Mouse (Mus musculus): ENCODE results near the gene Wbp2. TPM values are rescaled to one million over a fixed set of nuclear protein-coding genes. Genes with fewer than 3 reads are reported as not detected.

Wbp2 gene
- polyA plus RNA-seq, 1 experiment, result 156 TPM

DNA sequence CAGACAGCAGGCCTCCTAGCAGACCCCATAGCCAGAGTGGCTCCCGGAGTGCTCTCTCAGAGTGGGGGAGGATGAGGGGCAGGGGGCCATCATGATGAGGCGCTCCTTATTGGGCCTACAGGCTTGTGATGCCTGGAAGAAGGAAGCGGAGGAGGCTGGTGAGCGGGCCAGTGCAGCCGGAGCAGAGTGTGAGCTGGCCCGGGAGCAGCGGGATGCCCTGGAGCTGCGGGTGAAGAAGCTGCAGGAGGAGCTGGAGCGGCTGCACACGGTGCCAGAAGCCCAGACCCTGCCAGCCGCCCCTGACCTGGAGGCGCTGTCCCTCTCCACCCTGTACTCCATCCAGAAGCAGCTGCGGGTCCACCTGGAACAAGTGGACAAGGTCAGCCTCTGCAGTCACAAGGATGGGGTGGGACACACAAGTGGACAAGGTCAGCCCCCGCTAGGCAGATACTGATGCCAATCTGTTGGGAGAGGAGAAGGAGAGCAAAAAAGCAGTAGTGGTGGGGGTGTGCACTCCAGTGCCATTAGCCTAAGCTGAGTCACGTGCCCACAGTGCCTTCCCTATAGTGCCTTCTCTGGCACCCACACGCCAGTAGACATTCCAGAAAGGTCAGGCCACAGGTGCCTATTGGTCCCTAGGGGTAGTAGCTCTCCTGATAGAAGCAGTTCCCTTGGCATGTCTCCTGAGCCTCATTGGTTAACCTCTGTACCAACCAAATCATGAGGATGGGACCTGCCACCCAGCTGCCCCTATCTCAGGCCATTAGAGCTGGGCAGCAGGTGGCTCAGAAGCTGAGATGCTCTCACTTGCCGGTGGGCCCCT is 27.7 kb downstream of the Wbp2 start:
- no peak overlapping the region for H3K4me2 ChIP-seq (ENCODE audit: low read depth)
- H3K4me3 ChIP-seq, result no peak overlapping the region
- H3K27me3 ChIP-seq (ENCODE audit: control insufficient read depth, insufficient read depth, insufficient read length), result no peaks in the 10 kb centered on the region
- no peak overlapping the region for H3ac ChIP-seq (ENCODE audit: control insufficient read depth, insufficient read length)
- no peaks in the 10 kb centered on the region for H3K79me2 ChIP-seq (ENCODE audit: control insufficient read depth, insufficient read depth)
- peaks cover 11% of the 10 kb centered on the region for H3K36me3 ChIP-seq (ENCODE audit: control insufficient read depth, insufficient read depth)
- no peak for TF ChIP-seq E2F4 (IDR thresholded peaks at IDR 0.05; ENCODE audit: insufficient read depth)
- no peak for TF ChIP-seq TCF3 (IDR thresholded peaks at IDR 0.05; ENCODE audit: insufficient read length, low read depth)
- TF ChIP-seq MAX (IDR thresholded peaks at IDR 0.05; ENCODE audit: low read depth), result no peak
- TF ChIP-seq MYOD1 (IDR thresholded peaks at IDR 0.05; ENCODE audit: control insufficient read depth in 1 of 3, insufficient read length in 2 of 3, low read depth in 2 of 3), result no peak
- TF ChIP-seq USF1 (IDR thresholded peaks at IDR 0.05; ENCODE audit: low read depth), result no peak
- no peak for TF ChIP-seq SRF (IDR thresholded peaks at IDR 0.05; ENCODE audit: control insufficient read depth, insufficient read length, low read depth)
- no peak for TF ChIP-seq POLR2A (IDR thresholded peaks at IDR 0.05; ENCODE audit: insufficient read length, low read depth)
- no peak for TF ChIP-seq REST (IDR thresholded peaks at IDR 0.05; ENCODE audit: insufficient read depth, insufficient read length)
- TF ChIP-seq POLR2AphosphoS2 (IDR thresholded peaks at IDR 0.05; ENCODE audit: insufficient read length, low read depth), result no peak
- no peak for TF ChIP-seq CEBPB (IDR thresholded peaks at IDR 0.05; ENCODE audit: insufficient read depth, poor library complexity, severe bottlenecking)
- no peak for TF ChIP-seq MYOG (IDR thresholded peaks at IDR 0.05; ENCODE audit: control insufficient read depth in 1 of 3, insufficient read depth in 1 of 3, insufficient read length in 2 of 3, low read depth in 2 of 3)
- no peak for TF ChIP-seq TCF12 (IDR thresholded peaks at IDR 0.05; ENCODE audit: insufficient read depth, poor library complexity, severe bottlenecking)

DNA sequence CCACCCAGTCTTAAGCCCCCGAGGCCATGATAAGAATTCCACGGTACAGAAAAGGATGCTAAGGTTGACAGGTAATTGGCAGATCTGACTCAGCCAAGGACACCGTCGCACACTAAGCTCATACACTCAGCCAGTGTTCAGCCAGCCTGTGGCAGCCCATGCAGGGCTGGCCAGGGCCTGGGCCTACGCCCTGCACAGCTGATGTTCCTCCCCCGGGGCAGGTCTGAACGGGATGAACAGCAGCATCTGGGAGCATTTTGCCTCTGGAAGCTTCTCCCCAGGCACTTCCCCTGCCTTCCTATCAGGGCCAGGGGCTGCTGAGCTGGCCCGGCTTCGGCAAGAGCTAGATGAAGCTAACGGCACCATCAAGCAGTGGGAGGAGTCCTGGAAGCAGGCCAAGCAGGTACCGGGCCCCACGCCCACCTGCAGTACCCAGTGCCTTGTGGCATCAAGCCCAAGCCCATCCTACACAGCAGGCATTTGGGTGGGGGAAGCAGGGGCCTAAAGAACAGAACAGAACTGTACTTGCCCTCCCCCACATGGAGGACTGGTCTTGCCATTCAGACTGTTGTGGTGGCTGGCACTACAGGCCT is 28.7 kb downstream of the Wbp2 start:
- TF ChIP-seq CEBPB (IDR thresholded peaks at IDR 0.05; ENCODE audit: insufficient read depth, poor library complexity, severe bottlenecking), result no peak
- no peak for TF ChIP-seq E2F4 (IDR thresholded peaks at IDR 0.05; ENCODE audit: insufficient read depth)
- TF ChIP-seq TCF12 (IDR thresholded peaks at IDR 0.05; ENCODE audit: insufficient read depth, poor library complexity, severe bottlenecking), result no peak
- no peak for TF ChIP-seq MAX (IDR thresholded peaks at IDR 0.05; ENCODE audit: low read depth)
- no peak for TF ChIP-seq REST (IDR thresholded peaks at IDR 0.05; ENCODE audit: insufficient read depth, insufficient read length)
- TF ChIP-seq POLR2AphosphoS2 (IDR thresholded peaks at IDR 0.05; ENCODE audit: insufficient read length, low read depth), result no peak
- TF ChIP-seq TCF3 (IDR thresholded peaks at IDR 0.05; ENCODE audit: insufficient read length, low read depth), result no peak
- TF ChIP-seq MYOG (IDR thresholded peaks at IDR 0.05; ENCODE audit: control insufficient read depth in 1 of 3, insufficient read depth in 1 of 3, insufficient read length in 2 of 3, low read depth in 2 of 3), result no peak
- TF ChIP-seq MYOD1 (IDR thresholded peaks at IDR 0.05; ENCODE audit: control insufficient read depth in 1 of 3, insufficient read length in 2 of 3, low read depth in 2 of 3), result no peak
- TF ChIP-seq SRF (IDR thresholded peaks at IDR 0.05; ENCODE audit: control insufficient read depth, insufficient read length, low read depth), result no peak
- TF ChIP-seq POLR2A (IDR thresholded peaks at IDR 0.05; ENCODE audit: insufficient read length, low read depth), result no peak
- TF ChIP-seq USF1 (IDR thresholded peaks at IDR 0.05; ENCODE audit: low read depth), result no peak
- no peak overlapping the region for H3K4me3 ChIP-seq
- no peak overlapping the region for H3K4me2 ChIP-seq (ENCODE audit: low read depth)
- H3K79me2 ChIP-seq (ENCODE audit: control insufficient read depth, insufficient read depth), result no peaks in the 10 kb centered on the region
- H3K27me3 ChIP-seq (ENCODE audit: control insufficient read depth, insufficient read depth, insufficient read length), result no peaks in the 10 kb centered on the region
- peaks cover 20% of the 10 kb centered on the region for H3K36me3 ChIP-seq (ENCODE audit: control insufficient read depth, insufficient read depth)
- no peak overlapping the region for H3ac ChIP-seq (ENCODE audit: control insufficient read depth, insufficient read length)

DNA sequence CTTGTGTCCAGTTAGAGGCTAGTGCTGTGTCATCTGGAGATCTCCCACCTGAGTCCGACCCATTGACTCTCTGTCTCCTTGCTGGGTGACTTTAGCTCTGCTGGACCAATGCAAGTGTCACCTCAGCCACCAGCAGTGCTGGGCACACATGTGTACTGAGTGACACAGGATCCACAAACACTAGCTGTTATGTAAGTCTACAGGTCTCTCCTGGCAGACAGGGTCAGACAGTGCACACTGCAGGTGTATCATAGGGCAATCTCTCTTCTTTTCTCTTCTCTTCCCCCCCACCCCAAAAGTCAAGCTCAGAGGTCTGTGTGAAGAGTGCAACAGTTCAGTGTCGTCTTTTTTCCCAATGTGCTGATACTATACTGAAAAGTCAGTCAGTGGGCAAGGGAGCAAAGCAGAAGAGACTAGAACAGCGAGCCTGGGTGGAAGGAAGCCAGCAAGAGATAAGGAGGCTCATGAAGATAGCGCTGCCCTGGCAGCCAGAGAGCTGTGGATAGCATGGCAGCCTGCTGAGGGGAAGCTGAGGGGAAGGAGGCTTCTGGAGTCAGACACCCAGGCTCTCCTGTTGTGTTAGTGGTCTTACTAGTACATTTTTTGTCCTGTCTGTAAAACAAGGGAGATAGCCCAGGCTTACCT is 29.4 kb downstream of the Wbp2 start:
- Histone ChIP-seq H3K27me3 (ENCODE audit: control insufficient read depth, insufficient read depth, insufficient read length) (no peaks in the 10 kb centered on the region), H3ac (ENCODE audit: control insufficient read depth, insufficient read length) (no peak overlapping the region), H3K36me3 (ENCODE audit: control insufficient read depth, insufficient read depth) (peaks cover 27% of the 10 kb centered on the region), H3K4me2 (ENCODE audit: low read depth) (no peak overlapping the region), H3K4me3 (no peak overlapping the region), H3K79me2 (ENCODE audit: control insufficient read depth, insufficient read depth) (no peaks in the 10 kb centered on the region)
- TF ChIP-seq REST (IDR thresholded peaks at IDR 0.05; ENCODE audit: insufficient read depth, insufficient read length) (no peak), POLR2A (IDR thresholded peaks at IDR 0.05; ENCODE audit: insufficient read length, low read depth) (no peak), TCF3 (IDR thresholded peaks at IDR 0.05; ENCODE audit: insufficient read length, low read depth) (no peak), MYOG (IDR thresholded peaks at IDR 0.05; ENCODE audit: control insufficient read depth in 1 of 3, insufficient read depth in 1 of 3, insufficient read length in 2 of 3, low read depth in 2 of 3) (no peak), MAX (IDR thresholded peaks at IDR 0.05; ENCODE audit: low read depth) (no peak)

DNA sequence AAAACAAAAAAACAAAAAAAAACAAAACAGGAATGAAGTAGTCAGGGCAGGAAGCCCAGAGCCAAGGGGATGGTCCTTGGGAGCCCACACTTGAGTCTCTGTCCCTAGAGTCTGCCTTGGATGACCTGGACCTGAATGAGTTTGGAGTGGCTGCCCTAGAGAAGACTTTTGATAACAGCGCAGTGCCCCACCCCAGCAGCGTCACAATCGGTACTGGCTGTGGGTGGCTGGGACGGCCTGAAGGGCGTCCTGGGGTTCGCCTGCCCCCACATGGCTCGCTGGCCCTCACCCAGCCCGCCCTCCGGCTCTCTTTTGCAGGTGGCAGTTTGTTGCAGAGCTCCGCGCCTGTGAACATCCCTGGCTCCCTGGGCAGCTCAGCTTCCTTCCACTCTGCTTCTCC is 30.9 kb downstream of the Wbp2 start:
- Histone ChIP-seq H3K4me3 (no peak overlapping the region), H3ac (ENCODE audit: control insufficient read depth, insufficient read length) (no peak overlapping the region), H3K36me3 (ENCODE audit: control insufficient read depth, insufficient read depth) (peaks cover 33% of the 10 kb centered on the region), H3K27me3 (ENCODE audit: control insufficient read depth, insufficient read depth, insufficient read length) (no peaks in the 10 kb centered on the region), H3K4me2 (ENCODE audit: low read depth) (no peak overlapping the region), H3K79me2 (ENCODE audit: control insufficient read depth, insufficient read depth) (no peaks in the 10 kb centered on the region)
- TF ChIP-seq REST (IDR thresholded peaks at IDR 0.05; ENCODE audit: insufficient read depth, insufficient read length), result no peak
- TF ChIP-seq E2F4 (IDR thresholded peaks at IDR 0.05; ENCODE audit: insufficient read depth), result no peak
- TF ChIP-seq USF1 (IDR thresholded peaks at IDR 0.05; ENCODE audit: low read depth), result no peak
- TF ChIP-seq SRF (IDR thresholded peaks at IDR 0.05; ENCODE audit: control insufficient read depth, insufficient read length, low read depth), result no peak
- no peak for TF ChIP-seq TCF12 (IDR thresholded peaks at IDR 0.05; ENCODE audit: insufficient read depth, poor library complexity, severe bottlenecking)
- no peak for TF ChIP-seq POLR2AphosphoS2 (IDR thresholded peaks at IDR 0.05; ENCODE audit: insufficient read length, low read depth)
- no peak for TF ChIP-seq TCF3 (IDR thresholded peaks at IDR 0.05; ENCODE audit: insufficient read length, low read depth)
- no peak for TF ChIP-seq MAX (IDR thresholded peaks at IDR 0.05; ENCODE audit: low read depth)
- no peak for TF ChIP-seq MYOG (IDR thresholded peaks at IDR 0.05; ENCODE audit: control insufficient read depth in 1 of 3, insufficient read depth in 1 of 3, insufficient read length in 2 of 3, low read depth in 2 of 3)
- TF ChIP-seq CEBPB (IDR thresholded peaks at IDR 0.05; ENCODE audit: insufficient read depth, poor library complexity, severe bottlenecking), result no peak
- TF ChIP-seq MYOD1 (IDR thresholded peaks at IDR 0.05; ENCODE audit: control insufficient read depth in 1 of 3, insufficient read length in 2 of 3, low read depth in 2 of 3), result no peak
- TF ChIP-seq POLR2A (IDR thresholded peaks at IDR 0.05; ENCODE audit: insufficient read length, low read depth), result no peak

All from myocyte (in vitro differentiated cells).